In genomic region chr2:38767177-38767931, GRCm38 (mm10) we compare ENCODE assay signal across 17 mouse cellular contexts. TPM values are rescaled to one million over a fixed set of nuclear protein-coding genes. Genes with fewer than 3 reads are reported as not detected.
"Had no signal": no experiment of that assay in that cellular context is flagged by ENCODE, and none has a peak within 500 bp of the region (broad histone marks: within the 10 kb centered on the region; RNA-seq: fewer than 3 reads in every experiment).

No protein-coding gene starts in this region.

- H3K4me2 ChIP-seq: liver, embryonic 11.5 days; liver, embryonic 15.5 days; midbrain, embryonic 12.5 days had no signal

- H3K9me3 ChIP-seq: liver, embryonic 15.5 days; midbrain, embryonic 12.5 days had no signal

- H3K27ac ChIP-seq: liver, embryonic 15.5 days; macrophage; midbrain, embryonic 12.5 days; stomach, postnatal 0 days had no signal

- DNase-seq: kidney, adult 8-10 months; kidney, postnatal 25 days; layer of hippocampus, adult 9-11 months; layer of hippocampus, postnatal 36 days; lung, adult 2 months; lung, postnatal 10 days; right cerebral cortex, adult 18-20 months; right cerebral cortex, postnatal 25 days; thymus, postnatal 14 days had no signal

- H3K9ac ChIP-seq: liver, embryonic 15.5 days; midbrain, embryonic 12.5 days had no signal

- H3K4me1 ChIP-seq: liver, embryonic 15.5 days; midbrain, embryonic 12.5 days had no signal

- H3K4me3 ChIP-seq: liver, embryonic 15.5 days; midbrain, embryonic 12.5 days had no signal

- H3K36me3 ChIP-seq: liver, embryonic 15.5 days; midbrain, embryonic 12.5 days had no signal

- H3K27me3 ChIP-seq: liver, embryonic 15.5 days; midbrain, embryonic 12.5 days had no signal

RNA-seq across cellular contexts. Expression of gene Nr5a1, which starts 53.0 kb away (rescaled TPM):
- total RNA-seq: layer of hippocampus, postnatal 36 days; left cerebral cortex, postnatal 25 days; megakaryocyte-erythroid progenitor cell, adult 5-6 weeks had no signal
- polyA plus RNA-seq: macrophage; neural tube, embryonic 14.5 days had no signal
